Mouse (Mus musculus) splenic B cell, adult 2 months (primary cell): ENCODE data around the gene Dag1.

Experiments
- DNase-seq: peaks from one replicate; pipeline ENCODE4 v3.0.0-alpha.2; 2011; ENCODE audit warnings: low read depth, low spot score
- H3K27me3 ChIP-seq: 2 replicates; pipeline ENCODE4 v1.6.1; 2012; ENCODE audit warnings: mild to moderate bottlenecking, low read length, moderate library complexity, mixed read lengths; ENCODE audit not compliant: control insufficient read depth, poor library complexity, insufficient read depth, severe bottlenecking
- H3K36me3 ChIP-seq: 2 replicates; pipeline ENCODE4 v1.6.1; 2012; ENCODE audit warnings: mild to moderate bottlenecking, low read length, moderate library complexity, mixed read lengths; ENCODE audit not compliant: control insufficient read depth, poor library complexity, insufficient read depth, severe bottlenecking

Dag1 gene

DNA sequence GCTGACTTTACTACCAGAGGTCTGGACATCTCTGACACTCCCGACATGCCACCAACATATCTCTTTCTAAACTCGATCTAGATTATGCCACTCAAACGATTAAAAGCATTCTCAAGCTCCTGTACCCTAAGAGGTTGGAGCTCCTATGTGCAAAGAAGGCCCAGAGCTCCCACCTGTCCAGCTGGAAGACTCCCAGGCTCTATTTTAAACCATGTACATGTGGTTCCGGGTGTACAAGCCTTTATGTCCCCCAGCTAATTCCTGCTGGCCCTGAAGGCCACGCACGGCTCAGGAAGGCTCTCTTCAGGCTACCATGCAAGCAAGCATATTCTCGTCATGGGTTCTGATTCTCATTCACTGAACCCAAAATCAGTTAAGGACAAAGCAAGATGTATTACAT lies 1.9 kb downstream of the Dag1 start:
- H3K36me3 ChIP-seq, result no peaks in the 10 kb centered on the region
- no peaks in the 10 kb centered on the region for H3K27me3 ChIP-seq
- no peak for DNase-seq

DNA sequence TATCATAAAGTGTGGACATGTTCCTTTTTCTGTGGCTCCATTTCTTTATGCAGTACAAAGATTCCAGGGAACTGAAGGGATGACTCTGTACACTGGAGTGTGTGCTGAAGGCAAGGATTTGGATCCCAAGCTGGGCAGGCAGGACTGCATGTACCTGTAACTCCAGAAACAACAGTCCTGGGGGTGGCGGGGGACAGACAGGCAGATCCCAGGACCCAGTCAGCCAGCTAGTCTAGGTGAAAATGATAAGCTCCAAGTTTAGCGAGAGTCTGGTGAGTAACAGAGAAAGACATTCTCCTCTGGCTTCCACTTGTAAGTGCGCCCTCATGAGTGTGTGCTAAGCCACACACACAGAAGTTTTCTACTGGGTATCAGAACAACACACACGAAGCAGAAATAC lies 3.2 kb downstream of the Dag1 start:
- H3K36me3 ChIP-seq, result no peaks in the 10 kb centered on the region
- DNase-seq, result no peak
- no peaks in the 10 kb centered on the region for H3K27me3 ChIP-seq

DNA sequence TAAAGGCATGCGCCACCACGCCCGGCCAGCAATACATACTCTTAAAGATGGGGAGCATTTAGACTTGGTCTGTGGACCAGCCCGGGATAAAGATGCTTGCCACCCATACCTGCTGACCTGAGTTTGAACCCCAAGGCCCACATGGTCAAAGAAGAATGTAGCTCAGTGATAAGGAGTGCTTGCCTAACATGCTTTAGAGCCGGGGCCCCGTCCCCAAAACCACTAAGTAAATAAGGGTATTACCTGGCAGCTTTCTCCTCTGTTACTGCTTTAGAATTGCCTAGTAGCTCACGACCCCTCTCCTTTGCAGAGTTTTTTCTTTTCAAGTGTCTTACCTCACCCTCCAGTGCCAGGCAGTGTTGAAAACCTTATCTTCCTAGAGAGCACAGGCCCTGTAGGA lies 11.0 kb downstream of the Dag1 start:
- no peaks in the 10 kb centered on the region for H3K27me3 ChIP-seq
- 0 out of 2 replicates have a peak, but pooled peaks cover 2% of the 10 kb centered on the region for H3K36me3 ChIP-seq
- DNase-seq, result no peak

DNA sequence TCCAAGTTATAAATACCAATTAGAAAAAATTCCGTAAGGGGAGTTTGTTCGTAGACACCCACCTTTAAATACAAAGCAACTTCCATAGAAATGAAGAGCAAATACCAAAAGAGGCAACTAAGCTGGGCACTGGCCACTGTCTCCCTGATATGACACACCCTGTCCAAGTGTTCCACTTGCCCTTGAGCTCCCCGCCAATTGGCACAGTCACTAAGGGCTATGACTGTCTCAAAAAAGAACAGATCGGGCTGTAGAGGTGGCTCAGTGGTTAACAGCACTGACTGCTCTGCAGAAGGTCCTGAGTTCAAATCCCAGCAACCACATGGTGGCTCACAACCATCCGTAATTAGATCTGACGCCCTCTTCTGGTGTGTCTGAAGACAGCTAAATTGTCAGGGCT lies 11.9 kb downstream of the Dag1 start:
- DNase-seq, result no peak

DNA sequence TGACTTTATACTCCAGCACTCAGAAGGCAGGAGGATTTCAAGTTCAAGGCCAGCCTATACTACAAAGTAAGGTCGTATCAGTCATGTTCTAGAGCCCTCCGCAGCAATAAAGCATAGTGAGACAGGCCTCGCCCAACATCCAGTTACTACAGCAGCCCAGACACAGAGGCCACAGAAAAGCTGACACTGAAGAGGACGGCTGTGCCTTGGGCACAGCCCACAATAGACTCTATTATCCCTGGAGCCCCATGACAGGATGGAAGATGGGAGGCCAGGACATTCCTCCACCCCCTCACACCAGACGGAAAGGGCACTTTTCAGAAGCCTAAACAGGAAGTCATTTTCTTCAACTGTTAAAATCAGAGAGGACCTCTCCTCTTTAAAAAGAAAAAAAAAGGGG lies 14.8 kb downstream of the Dag1 start:
- DNase-seq, result no peak
- Histone ChIP-seq H3K27me3 (no peaks in the 10 kb centered on the region), H3K36me3 (0 out of 2 replicates have a peak, but pooled peaks cover 2% of the 10 kb centered on the region)

More for the DNA sequence above, 11.9 kb downstream of the Dag1 start:
- H3K36me3 ChIP-seq, result 0 out of 2 replicates have a peak, but pooled peaks cover 2% of the 10 kb centered on the region
- H3K27me3 ChIP-seq, result no peaks in the 10 kb centered on the region

DNA sequence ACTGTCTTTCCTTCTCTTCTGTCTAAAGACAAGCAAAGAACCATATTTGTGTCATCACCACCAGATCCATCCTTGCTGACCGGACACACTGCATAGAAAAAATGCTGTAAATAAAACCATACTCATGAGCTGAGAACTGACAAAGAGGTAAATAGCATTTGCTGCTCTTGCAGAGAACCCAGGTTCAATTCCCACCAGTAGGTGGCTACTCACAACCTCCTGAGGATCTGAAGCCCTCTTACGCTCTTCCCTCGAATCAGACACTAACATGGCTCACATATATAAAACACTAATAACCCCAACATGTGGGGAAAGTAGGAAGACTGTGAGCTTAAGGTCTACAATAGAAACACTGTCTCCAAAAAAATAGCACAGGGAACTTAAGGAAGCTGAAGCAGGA lies 18.8 kb downstream of the Dag1 start:
- H3K27me3 ChIP-seq, result no peaks in the 10 kb centered on the region
- H3K36me3 ChIP-seq, result 0 out of 2 replicates have a peak, but pooled peaks cover 2% of the 10 kb centered on the region
- DNase-seq, result peak; percentile 55

DNA sequence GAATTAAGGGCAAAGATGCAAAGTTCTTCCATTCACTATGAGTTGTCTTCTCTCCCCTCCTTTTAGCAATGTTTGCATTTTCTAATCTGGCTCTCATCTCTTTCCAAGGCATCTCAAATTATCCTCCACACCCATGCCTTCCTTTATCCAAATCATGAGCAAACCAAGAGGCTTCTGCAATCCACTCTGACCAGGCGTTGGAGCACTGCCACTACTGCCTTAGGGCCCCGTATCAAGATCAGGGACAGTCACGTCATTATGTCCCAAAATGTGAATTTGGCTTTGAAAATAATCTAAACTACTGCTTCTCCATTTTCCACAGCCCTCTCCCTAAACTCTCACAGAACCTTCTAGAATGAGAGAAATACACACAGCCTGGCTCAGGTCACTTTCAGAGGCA lies 19.2 kb downstream of the Dag1 start:
- H3K27me3 ChIP-seq, result no peaks in the 10 kb centered on the region
- 0 out of 2 replicates have a peak, but pooled peaks cover 2% of the 10 kb centered on the region for H3K36me3 ChIP-seq
- DNase-seq, result no peak

DNA sequence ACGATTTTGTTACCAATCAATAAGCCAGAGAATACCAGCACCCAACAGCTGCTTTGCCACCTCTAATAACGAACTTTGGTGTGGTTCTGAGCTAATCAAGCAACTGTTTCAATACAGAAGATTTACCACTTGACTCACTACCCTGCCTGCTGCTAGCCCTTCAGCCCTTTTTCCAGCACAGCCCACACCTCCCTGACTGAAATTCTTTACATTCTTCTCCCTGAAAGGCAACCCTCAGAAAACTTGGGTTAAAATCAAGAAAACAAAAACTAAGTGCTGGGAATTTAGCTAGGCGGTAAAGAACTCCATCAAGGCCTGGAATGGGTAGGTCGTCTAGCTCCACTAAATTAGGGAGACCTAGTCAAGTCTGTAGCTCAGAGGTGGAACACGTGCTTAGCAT lies 23.8 kb downstream of the Dag1 start:
- Histone ChIP-seq H3K27me3 (no peaks in the 10 kb centered on the region), H3K36me3 (no peaks in the 10 kb centered on the region)
- DNase-seq, result no peak

DNA sequence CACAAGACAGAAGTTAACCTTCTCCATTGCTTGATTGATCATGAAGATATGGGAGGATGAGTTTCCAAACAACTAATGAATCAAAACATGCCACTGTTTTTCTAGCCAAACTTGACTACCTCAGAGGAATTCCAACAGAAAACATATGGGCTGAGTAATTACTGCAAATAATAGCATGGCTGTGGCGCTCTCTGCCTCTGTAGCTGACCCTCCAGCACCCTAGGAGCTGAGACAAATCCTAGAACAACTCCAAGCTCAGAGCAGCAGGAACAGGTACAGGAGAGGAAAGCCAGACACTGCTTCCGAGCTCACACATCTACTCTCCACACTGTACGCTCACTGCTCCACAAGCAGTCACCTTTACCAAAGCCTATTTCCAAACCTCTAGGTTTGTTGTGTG lies 24.9 kb downstream of the Dag1 start:
- DNase-seq, result no peak
- H3K36me3 ChIP-seq, result no peaks in the 10 kb centered on the region
- H3K27me3 ChIP-seq, result no peaks in the 10 kb centered on the region

DNA sequence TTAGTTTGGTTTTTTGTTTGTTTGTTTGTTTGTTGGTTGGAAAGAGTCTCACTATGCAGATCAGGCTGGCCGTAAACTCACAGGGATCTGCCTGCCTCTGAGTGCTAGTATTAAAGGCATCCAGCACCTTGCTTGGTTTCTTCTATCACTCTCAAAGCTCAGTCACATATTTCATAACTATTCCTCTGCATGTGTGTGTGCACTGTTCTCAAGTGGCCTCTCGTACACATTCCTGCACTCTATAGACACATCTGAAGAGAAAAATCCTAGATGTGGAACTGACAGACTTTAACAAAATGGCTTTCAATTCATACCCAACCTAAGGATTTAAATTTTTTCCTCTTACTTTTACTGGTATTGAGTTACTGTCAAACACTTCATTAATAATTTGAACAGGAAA lies 25.4 kb downstream of the Dag1 start:
- no peak for DNase-seq
- no peaks in the 10 kb centered on the region for H3K27me3 ChIP-seq
- no peaks in the 10 kb centered on the region for H3K36me3 ChIP-seq

DNA sequence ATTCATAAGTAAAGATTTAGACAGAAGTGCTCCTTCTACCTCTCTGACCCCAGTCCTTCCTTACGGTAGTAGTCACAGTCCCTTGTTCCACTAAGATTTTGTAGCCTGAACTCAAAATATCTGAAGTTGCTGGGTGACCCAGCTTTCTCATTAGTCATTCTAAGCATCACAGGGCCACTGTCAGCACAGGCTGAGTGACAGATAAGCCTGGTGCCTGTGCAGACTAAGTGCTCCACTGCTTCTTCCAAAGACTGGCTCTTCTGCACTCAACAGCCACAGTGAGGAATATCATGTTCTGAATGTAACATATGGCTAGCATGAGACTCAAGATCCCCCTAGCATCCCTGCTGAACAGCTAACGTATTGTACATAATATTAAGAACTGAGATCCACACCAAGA lies 29.1 kb downstream of the Dag1 start:
- no peak for DNase-seq
- H3K36me3 ChIP-seq, result no peaks in the 10 kb centered on the region
- H3K27me3 ChIP-seq, result no peaks in the 10 kb centered on the region

DNA sequence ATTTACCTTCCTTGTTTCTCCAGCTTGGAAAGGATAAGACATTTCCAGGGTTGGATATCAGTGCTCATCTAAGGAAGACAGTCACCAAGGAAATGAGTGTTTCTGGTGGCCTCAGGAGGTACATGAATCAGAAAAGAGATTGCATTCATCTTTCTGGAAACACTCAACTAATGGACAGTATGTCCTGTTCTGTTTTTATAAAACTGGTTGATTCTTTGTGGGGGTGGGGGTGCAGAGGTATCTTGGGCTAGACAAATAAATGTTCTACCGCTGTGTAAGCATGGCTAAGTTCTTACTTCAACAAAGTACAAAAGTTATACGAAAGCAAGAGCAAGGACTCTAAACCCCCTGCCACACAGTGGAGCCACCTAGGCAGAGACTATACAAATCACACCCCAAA lies 30.9 kb downstream of the Dag1 start:
- H3K36me3 ChIP-seq, result no peaks in the 10 kb centered on the region
- no peak for DNase-seq
- H3K27me3 ChIP-seq, result no peaks in the 10 kb centered on the region

DNA sequence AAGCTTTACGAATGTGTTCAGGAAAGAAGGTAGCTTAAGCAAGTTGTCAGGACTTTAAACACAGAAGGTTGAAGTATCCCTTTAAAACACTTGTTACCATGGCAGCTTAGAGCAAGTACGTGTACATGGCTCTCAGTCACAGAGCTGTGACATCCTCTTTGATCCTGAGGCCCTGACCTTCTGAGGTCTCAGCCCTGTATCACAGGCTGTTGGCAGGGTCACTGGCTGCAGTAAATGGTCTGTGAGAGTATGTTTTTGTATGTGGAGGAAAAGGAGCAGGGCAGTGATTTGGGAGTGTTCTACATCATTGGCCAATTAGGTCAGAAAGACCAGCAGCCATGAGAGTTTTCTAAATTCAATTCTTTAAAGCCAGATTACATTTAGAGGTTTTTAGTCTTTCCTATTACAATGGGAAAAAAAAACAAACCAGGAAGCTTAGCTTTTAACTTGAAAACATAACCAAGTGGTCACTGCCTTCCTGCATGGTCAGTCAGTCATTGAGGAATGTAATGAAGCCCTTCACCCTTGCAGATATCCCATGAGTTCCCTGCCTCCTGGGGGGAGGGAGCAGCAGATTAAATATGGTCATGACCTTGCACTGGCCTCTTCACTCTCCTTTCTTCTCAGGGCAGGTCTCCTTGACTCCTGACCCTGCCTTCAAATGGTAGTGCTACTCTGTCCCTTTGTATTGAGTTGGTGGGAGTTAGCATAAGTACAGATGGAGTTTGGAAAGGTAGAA lies 35.7 kb downstream of the Dag1 start:
- Histone ChIP-seq H3K36me3 (no peaks in the 10 kb centered on the region), H3K27me3 (no peaks in the 10 kb centered on the region)
- no peak for DNase-seq

DNA sequence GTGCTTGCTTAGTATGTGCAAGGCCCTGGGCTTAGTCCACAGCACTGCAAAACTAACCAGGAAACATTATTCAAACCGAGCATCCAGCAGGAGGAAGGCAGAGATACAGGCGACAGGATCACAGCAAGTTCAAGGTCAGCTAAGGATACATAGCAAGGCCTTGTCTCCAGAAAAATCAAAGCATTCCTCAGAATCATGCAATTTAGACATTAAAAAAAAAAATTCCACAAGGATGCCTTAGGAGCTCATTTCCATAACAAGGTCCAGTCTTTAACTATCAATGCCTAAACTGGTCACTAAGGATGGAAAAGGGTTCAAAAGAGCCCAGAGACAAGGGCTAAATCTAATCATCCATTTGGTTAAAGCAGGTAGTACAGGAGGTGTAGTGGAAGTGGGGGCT lies 38.6 kb downstream of the Dag1 start:
- Histone ChIP-seq H3K27me3 (no peaks in the 10 kb centered on the region), H3K36me3 (no peaks in the 10 kb centered on the region)
- DNase-seq, result no peak

DNA sequence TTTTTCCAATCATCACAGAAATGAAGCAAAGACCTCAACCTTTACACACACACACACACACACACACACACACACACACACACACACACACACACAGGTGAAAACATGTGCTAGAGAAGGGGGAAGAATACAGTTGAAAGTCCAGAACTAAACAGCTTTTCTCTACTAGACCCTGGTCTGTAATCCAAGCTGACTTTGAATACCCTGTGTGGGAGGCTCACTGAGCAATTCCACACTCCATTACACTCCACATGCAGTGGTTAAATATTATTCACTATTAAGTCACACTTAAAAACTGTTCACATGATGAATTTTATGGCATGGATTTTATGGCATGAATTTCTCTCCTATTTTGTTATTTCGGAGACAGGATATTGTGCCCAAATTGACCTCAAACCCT lies 40.1 kb downstream of the Dag1 start:
- H3K27me3 ChIP-seq, result no peaks in the 10 kb centered on the region
- no peak for DNase-seq
- H3K36me3 ChIP-seq, result no peaks in the 10 kb centered on the region

DNA sequence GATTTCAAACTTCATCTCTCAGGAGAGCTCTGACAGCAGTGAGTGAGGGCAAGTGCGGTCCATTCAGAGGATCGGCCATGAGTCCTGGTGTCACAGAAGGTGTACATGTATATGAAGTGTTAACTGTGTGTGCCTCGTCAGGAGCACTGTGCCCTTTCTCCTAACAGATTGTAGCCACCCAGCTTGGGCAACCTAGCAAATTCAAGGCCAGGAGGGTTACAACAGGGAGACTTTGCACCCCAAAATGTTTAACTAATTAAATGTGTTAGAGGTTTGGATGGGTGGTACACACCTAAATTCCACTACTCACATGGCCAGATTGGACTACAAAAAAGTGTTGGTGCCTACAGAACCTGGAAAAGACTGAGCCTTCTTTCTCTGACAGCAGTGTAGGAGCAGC lies 42.2 kb downstream of the Dag1 start:
- no peak for DNase-seq
- H3K27me3 ChIP-seq, result no peaks in the 10 kb centered on the region
- no peaks in the 10 kb centered on the region for H3K36me3 ChIP-seq
